Mouse (Mus musculus) activated CD4-positive, CD25-positive, alpha-beta regulatory T cell, adult 4 months (primary cell): Measurements from ENCODE around the gene Crygf. TPM values are rescaled to one million over a fixed set of nuclear protein-coding genes. Genes with fewer than 3 reads are reported as not detected.
"Not testable (repeated sequence)": the region's sequence is repeated elsewhere in the genome, so short reads cannot be mapped to it uniquely, and the experiment has no call there.

Experiments
- ATAC-seq: one replicate; pipeline ENCODE4 v1.8.0; 2017
- polyA plus RNA-seq, 2 experiments: library from polyadenylated mRNA; unstranded; fragments of 100-300 nt; shearing (Covaris generic); gene quantifications; one replicate each; pipeline ENCODE4 v1.2.1; 2017

Gene Crygf
- polyA plus RNA-seq: not detected

DNA sequence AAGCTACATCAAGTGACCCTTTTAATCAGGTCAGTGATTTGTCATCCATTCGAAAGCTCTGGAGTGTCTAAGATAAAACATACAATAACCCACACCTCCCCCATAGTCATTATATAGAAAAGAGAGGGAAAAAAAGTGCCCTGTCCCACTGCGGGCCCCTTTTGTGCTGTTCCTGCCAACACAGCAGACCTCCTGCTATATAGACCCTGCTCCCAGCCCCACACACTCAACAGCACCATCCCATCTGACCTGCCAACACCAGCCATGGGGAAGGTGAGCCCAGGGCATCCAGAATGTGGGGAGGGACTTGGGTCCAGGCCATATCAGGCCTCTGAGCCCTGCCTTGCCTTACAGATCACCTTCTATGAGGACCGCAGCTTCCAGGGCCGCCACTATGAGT lies at the start of gene Crygf:
TSS of gene Crygf (plus strand) at position 227 of the 400 bp plus-strand sequence.
- no peak for ATAC-seq

DNA sequence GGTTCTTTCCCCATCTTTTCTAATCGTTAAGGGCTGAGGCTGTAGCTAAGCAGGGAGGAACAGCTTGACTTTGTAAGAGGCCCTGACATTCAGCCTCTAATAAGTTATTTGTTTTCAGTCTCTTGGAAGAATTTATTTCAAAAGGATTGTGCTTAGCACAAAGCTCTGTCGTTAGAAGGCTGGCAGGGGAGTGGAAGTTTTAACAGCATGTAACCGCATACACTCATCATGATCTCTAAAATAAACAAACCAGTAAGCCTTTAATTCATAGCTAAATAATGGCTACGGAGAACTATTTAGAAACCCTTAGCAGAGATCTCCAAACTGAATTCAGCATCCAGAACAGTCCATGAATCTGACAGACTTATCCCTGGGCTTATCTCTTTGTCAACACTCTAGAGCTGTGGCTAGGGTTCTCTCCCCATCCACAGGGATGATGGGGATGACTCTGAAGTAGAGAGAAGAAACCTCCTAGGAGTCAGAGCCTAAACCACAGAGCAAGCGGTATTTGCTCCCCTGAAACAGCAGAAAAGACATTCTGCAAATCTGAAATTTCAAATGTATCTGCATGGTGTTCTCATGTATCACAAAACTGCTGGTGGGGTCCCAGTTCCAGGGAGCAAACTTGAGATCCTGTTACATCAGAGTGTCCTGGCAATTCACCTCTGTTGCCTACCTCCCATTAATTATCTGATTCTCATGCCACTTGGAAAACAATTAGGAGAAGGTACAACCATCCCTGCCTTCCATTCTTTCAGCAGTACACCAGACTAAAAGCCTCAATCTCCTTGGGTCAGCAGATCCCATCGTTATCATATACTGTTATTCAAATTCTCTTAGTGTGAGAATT lies 734 bp upstream of the Crygf start:
- no peak for ATAC-seq

DNA sequence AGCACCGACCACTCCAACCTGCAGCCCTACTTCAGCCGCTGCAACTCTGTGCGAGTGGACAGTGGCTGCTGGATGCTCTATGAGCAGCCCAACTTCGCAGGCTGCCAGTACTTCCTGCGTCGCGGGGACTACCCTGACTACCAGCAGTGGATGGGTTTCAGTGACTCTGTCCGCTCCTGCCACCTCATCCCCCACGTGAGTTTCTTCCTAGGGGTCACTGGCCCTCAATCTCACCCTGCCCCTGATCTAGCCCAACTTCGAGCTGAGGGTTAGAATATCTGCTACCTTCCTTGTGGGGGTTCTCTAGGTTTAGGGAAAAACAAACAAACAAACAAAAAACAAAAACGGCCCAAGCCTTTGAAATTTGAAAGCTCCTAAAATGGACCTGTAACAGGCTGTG lies 376 bp downstream of the Crygf start:
- not testable (repeated sequence) for ATAC-seq

DNA sequence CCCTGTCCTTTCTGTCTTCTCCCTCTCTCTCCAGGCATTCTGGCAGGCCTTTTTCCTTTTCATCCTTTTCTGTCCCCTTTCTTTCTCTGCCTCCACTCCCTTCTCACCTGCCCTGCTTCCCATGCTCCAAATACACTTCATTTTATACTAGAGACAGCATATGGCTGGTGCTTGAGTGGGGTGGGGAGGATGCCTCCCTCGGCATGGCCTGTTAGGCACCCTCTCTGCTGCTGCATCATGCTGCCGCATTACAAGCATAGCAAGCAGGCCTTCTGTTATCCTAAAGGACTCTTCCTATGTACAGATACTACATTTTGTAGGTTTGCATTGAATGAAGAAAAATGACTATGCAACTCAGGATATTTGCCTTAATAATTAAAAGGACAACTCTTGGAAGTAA lies 3.7 kb downstream of the Crygf start:
- no peak for ATAC-seq

DNA sequence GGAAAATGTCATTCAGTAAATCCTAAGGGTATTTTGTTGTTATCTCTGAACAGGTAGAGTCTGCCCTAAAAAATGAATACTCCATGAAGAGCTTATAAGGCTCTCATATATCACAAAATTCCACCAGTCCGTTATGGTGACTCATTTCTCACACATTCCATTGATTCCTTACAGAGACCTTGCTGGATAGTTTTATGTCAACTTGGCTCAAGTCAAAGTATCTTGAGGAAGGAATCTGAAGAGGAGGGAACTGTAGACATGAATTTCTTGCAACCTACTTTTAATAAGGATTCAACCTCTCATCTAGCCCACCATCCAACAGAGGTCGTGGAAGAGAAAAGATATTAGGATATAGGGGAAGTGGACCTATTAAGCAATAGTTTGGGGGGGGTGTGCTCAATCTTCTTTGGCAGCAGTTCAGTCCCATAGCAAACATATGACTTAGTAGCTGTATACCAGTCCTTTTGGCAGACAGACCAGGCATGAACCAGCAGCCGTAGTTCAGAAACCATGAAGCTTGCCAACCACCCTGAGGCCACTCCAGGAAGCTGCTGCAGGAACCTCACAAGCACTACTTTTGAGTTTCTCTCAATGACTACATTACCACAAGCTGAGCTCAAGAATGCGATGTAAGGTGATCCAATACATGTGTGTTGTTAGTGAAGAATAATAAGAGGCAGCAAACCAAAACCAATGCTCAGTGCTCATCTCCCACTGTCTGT lies 5.9 kb downstream of the Crygf start:
- ATAC-seq: no peak

Other genes starting within 250 kb of the Crygf start
- 1 to 10 TPM; 4.0 to 4.1 TPM for gene Map2, start 248.8 kb downstream of the Crygf start, polyA plus RNA-seq